Comparison of ENCODE assay signal across 19 mouse cellular contexts in genomic region chr10:96121249-96122010, GRCm38 (mm10). TPM values are rescaled to one million over a fixed set of nuclear protein-coding genes. Genes with fewer than 3 reads are reported as not detected.
DNase-seq lines count a peak whose midpoint lies in the region; ATAC-seq and TF ChIP-seq lines count a peak whose summit lies in the region.
"Had no signal": no experiment of that assay in that cellular context is flagged by ENCODE, and none has a peak within 500 bp of the region (broad histone marks: within the 10 kb centered on the region; RNA-seq: fewer than 3 reads in every experiment).

No protein-coding gene starts in this region.

- TF ChIP-seq POLR2A in limb, embryonic 14.5 days (IDR thresholded peaks at IDR 0.05; ENCODE audit: borderline replicate concordance, extremely low read depth, insufficient read depth, insufficient read length): no peak

- DNase-seq in embryonic facial prominence, embryonic 14.5 days (ENCODE audit: low spot score): peak; percentile 24
- no peak for DNase-seq in embryonic facial prominence, embryonic 10.5 days (ENCODE audit: low spot score)
- peak; percentile 34 for DNase-seq in limb, embryonic 14.5 days (ENCODE audit: low spot score)
- no peak for DNase-seq in limb, embryonic 10.5 days (ENCODE audit: low spot score)
- DNase-seq in brain, adult 2 months (ENCODE audit: low read depth, low spot score): peak; percentile 80
- peak; percentile 40 to 44 for DNase-seq in layer of hippocampus, adult 8-10 months (ENCODE audit: low spot score in 2 of 2)
- no peak for DNase-seq in kidney, postnatal 10 days
- no peak for DNase-seq in adrenal gland, adult 8-10 months
- DNase-seq: adrenal gland, postnatal 25 days; embryo, embryonic 11 days; spleen, adult 18-20 months; thymus, postnatal 14 days had no signal

- H3K27me3 ChIP-seq in embryonic facial prominence, embryonic 14.5 days (replicated peaks; ENCODE audit: control insufficient read depth, insufficient read depth, low read length): no peaks in the 10 kb centered on the region
- H3K27me3 ChIP-seq in embryonic facial prominence, embryonic 10.5 days (replicated peaks; ENCODE audit: low read depth, poor library complexity, severe bottlenecking): no peaks in the 10 kb centered on the region
- H3K27me3 ChIP-seq in limb, embryonic 14.5 days (ENCODE audit: control insufficient read depth, insufficient read depth, low read length): no peaks in the 10 kb centered on the region
- H3K27me3 ChIP-seq in limb, embryonic 10.5 days (ENCODE audit: low read depth, poor library complexity, severe bottlenecking): no peaks in the 10 kb centered on the region
- H3K27me3 ChIP-seq: hindbrain, embryonic 12.5 days; kidney, embryonic 15.5 days; limb, embryonic 13.5 days; Patski had no signal

- no peak overlapping the region for H3K27ac ChIP-seq in embryonic facial prominence, embryonic 14.5 days (replicated peaks; ENCODE audit: low read depth, low read length)
- H3K27ac ChIP-seq in embryonic facial prominence, embryonic 10.5 days (replicated peaks): no peak overlapping the region
- H3K27ac ChIP-seq in limb, embryonic 14.5 days (replicated peaks; ENCODE audit: low read depth, low read length): no peak overlapping the region
- H3K27ac ChIP-seq in limb, embryonic 10.5 days: no peak overlapping the region
- H3K27ac ChIP-seq: hindbrain, embryonic 12.5 days; kidney, embryonic 15.5 days; limb, embryonic 13.5 days had no signal

- no peaks in the 10 kb centered on the region for H3K36me3 ChIP-seq in embryonic facial prominence, embryonic 14.5 days (ENCODE audit: control insufficient read depth, insufficient read depth, low read length)
- no peaks in the 10 kb centered on the region for H3K36me3 ChIP-seq in embryonic facial prominence, embryonic 10.5 days (replicated peaks)
- no peaks in the 10 kb centered on the region for H3K36me3 ChIP-seq in limb, embryonic 14.5 days (ENCODE audit: control insufficient read depth, insufficient read depth, low read length)
- no peaks in the 10 kb centered on the region for H3K36me3 ChIP-seq in limb, embryonic 10.5 days
- H3K36me3 ChIP-seq: hindbrain, embryonic 12.5 days; kidney, embryonic 15.5 days; limb, embryonic 13.5 days had no signal

- H3K4me3 ChIP-seq in embryonic facial prominence, embryonic 14.5 days (ENCODE audit: low read depth, low read length): no peak overlapping the region
- H3K4me3 ChIP-seq in embryonic facial prominence, embryonic 10.5 days: no peak overlapping the region
- no peak overlapping the region for H3K4me3 ChIP-seq in limb, embryonic 14.5 days (replicated peaks; ENCODE audit: low read length)
- no peak overlapping the region for H3K4me3 ChIP-seq in limb, embryonic 10.5 days
- H3K4me3 ChIP-seq: hindbrain, embryonic 12.5 days; kidney, embryonic 15.5 days; limb, embryonic 13.5 days had no signal

- no peak for ATAC-seq in embryonic facial prominence, embryonic 14.5 days (ENCODE audit: low read depth)
- no peak for ATAC-seq in limb, embryonic 14.5 days (ENCODE audit: low FRiP score, low read depth)
- ATAC-seq: forebrain, embryonic 16.5 days; Patski had no signal

- no peaks in the 10 kb centered on the region for H3K4me1 ChIP-seq in embryonic facial prominence, embryonic 14.5 days (ENCODE audit: control insufficient read depth, insufficient read depth, low read length)
- H3K4me1 ChIP-seq in embryonic facial prominence, embryonic 10.5 days: no peaks in the 10 kb centered on the region
- H3K4me1 ChIP-seq in limb, embryonic 14.5 days (ENCODE audit: control insufficient read depth, insufficient read depth, low read length): no peaks in the 10 kb centered on the region
- H3K4me1 ChIP-seq in limb, embryonic 10.5 days: 0 out of 2 replicates have a peak, but pooled peaks cover 3% of the 10 kb centered on the region
- H3K4me1 ChIP-seq: hindbrain, embryonic 12.5 days; kidney, embryonic 15.5 days had no signal

- no peaks in the 10 kb centered on the region for H3K9me3 ChIP-seq in embryonic facial prominence, embryonic 14.5 days (ENCODE audit: control insufficient read depth, low read length)
- no peaks in the 10 kb centered on the region for H3K9me3 ChIP-seq in embryonic facial prominence, embryonic 10.5 days
- no peaks in the 10 kb centered on the region for H3K9me3 ChIP-seq in limb, embryonic 14.5 days (ENCODE audit: control insufficient read depth, low read length)
- no peaks in the 10 kb centered on the region for H3K9me3 ChIP-seq in limb, embryonic 10.5 days (replicated peaks)
- H3K9me3 ChIP-seq: hindbrain, embryonic 12.5 days; kidney, embryonic 15.5 days; limb, embryonic 13.5 days had no signal

- no peak overlapping the region for H3K9ac ChIP-seq in embryonic facial prominence, embryonic 14.5 days (ENCODE audit: low read depth, low read length)
- H3K9ac ChIP-seq in limb, embryonic 14.5 days (ENCODE audit: low read depth, low read length, severe bottlenecking): no peak overlapping the region
- H3K9ac ChIP-seq: hindbrain, embryonic 12.5 days; kidney, embryonic 15.5 days; limb, embryonic 13.5 days had no signal

- WGBS in embryonic facial prominence, embryonic 14.5 days: 73% methylated on average over 4 of the region's 4 CpGs
- 82% methylated on average over 4 of the region's 4 CpGs for WGBS in embryonic facial prominence, embryonic 10.5 days
- WGBS in limb, embryonic 14.5 days: 65% methylated on average over 4 of the region's 4 CpGs
- 85% methylated on average over 4 of the region's 4 CpGs for WGBS in limb, embryonic 10.5 days

- no peak overlapping the region for H3K4me2 ChIP-seq in embryonic facial prominence, embryonic 14.5 days (ENCODE audit: low read depth, low read length)
- no peak overlapping the region for H3K4me2 ChIP-seq in limb, embryonic 14.5 days (replicated peaks; ENCODE audit: low read depth, low read length, severe bottlenecking)
- H3K4me2 ChIP-seq: hindbrain, embryonic 12.5 days; kidney, embryonic 15.5 days; limb, embryonic 13.5 days had no signal

RNA-seq across cellular contexts. Expression of gene Gm5426, which starts 15.0 kb away (rescaled TPM):
- not detected in 2 replicates for polyA plus RNA-seq in embryonic facial prominence, embryonic 14.5 days (2014; fragmentation: Nextera tagmentation; extraction: Ambion mirVana)
- polyA plus RNA-seq in embryonic facial prominence, embryonic 10.5 days (2016; fragmentation: Nextera tagmentation; extraction: Ambion mirVana): not detected in 2 replicates
- polyA plus RNA-seq in limb, embryonic 14.5 days (2012; rRNA removed): not detected in 2 replicates
- polyA plus RNA-seq in limb, embryonic 14.5 days (2014; fragmentation: Nextera tagmentation; extraction: Ambion mirVana): not detected in 2 replicates
- polyA plus RNA-seq in limb, embryonic 10.5 days (2016; fragmentation: Nextera tagmentation; extraction: Ambion mirVana): not detected in 2 replicates
- total RNA-seq in layer of hippocampus, adult 8-10 months (2022): not detected
- not detected for total RNA-seq in adrenal gland, adult 8-10 months (2022)
- total RNA-seq: adrenal gland, postnatal 25 days; heart, adult 8-10 months; monocyte, adult 5-6 weeks had no signal
- polyA plus RNA-seq: forebrain, embryonic 16.5 days; hindbrain, embryonic 12.5 days; kidney, embryonic 15.5 days; limb, embryonic 13.5 days; Patski had no signal

Comparison
In these comparisons a context has a peak if more than half of its experiments do, and no peak if none do; other contexts are left out.
1. DNase-seq: peak in embryonic facial prominence, embryonic 14.5 days (single experiment), limb, embryonic 14.5 days (single experiment), brain, adult 2 months (single experiment) and layer of hippocampus, adult 8-10 months (2 of 2); none in embryonic facial prominence, embryonic 10.5 days (single experiment), limb, embryonic 10.5 days (single experiment), kidney, postnatal 10 days (single experiment) and adrenal gland, adult 8-10 months (single experiment).